Mouse (Mus musculus): ENCODE data around the gene Spsb3.

GRCm38 (mm10) chr17:24840341-24840740 lies 46.1 kb upstream of the Spsb3 start:
- TF ChIP-seq CTCF (IDR thresholded peaks at IDR 0.05; ENCODE audit: low read depth) (no peak), EP300 (optimal IDR thresholded peaks at IDR 0.05) (no peak)
